Mouse (Mus musculus): Measurements from ENCODE around the gene Olfr457. TPM values are rescaled to one million over a fixed set of nuclear protein-coding genes. Genes with fewer than 3 reads are reported as not detected.

Olfr457 gene
- polyA plus RNA-seq, 1 experiment from 2014 or later = 0.04 TPM

Other genes starting within 250 kb of the Olfr457 start
- 27.4 and 27.7 TPM in 2 replicates for gene Gstk1, start 230.4 kb downstream of the Olfr457 start, polyA plus RNA-seq (2015; fragmentation: Nextera tagmentation; extraction: Ambion mirVana)
- 19.5 and 22.9 TPM in 2 replicates for gene Tmem139, start 214.4 kb downstream of the Olfr457 start, polyA plus RNA-seq (2015; fragmentation: Nextera tagmentation; extraction: Ambion mirVana)
- gene Casp2, start 211.3 kb downstream of the Olfr457 start, polyA plus RNA-seq (2015; fragmentation: Nextera tagmentation; extraction: Ambion mirVana) = 39.5 and 39.9 TPM in 2 replicates
- gene Clcn1, start 189.7 kb downstream of the Olfr457 start, polyA plus RNA-seq (2015; fragmentation: Nextera tagmentation; extraction: Ambion mirVana) = 0.20 and 0.23 TPM in 2 replicates
- gene Fam131b, start 151.7 kb downstream of the Olfr457 start, polyA plus RNA-seq (2015; fragmentation: Nextera tagmentation; extraction: Ambion mirVana) = 0.12 and 0.21 TPM in 2 replicates
- 83.5 and 86.5 TPM in 2 replicates for gene Zyx, start 126.7 kb downstream of the Olfr457 start, polyA plus RNA-seq (2015; fragmentation: Nextera tagmentation; extraction: Ambion mirVana)
- gene Epha1, start 103.1 kb downstream of the Olfr457 start, polyA plus RNA-seq (2015; fragmentation: Nextera tagmentation; extraction: Ambion mirVana) = 10.0 and 11.3 TPM in 2 replicates
- not detected in 2 replicates for gene Tas2r143, start 76.1 kb downstream of the Olfr457 start, polyA plus RNA-seq (2015; fragmentation: Nextera tagmentation; extraction: Ambion mirVana)
- not detected in 2 replicates for gene Tas2r135, start 70.9 kb downstream of the Olfr457 start, polyA plus RNA-seq (2015; fragmentation: Nextera tagmentation; extraction: Ambion mirVana)
- gene Tas2r126, start 41.8 kb downstream of the Olfr457 start, polyA plus RNA-seq (2015; fragmentation: Nextera tagmentation; extraction: Ambion mirVana) = not detected in 2 replicates
- gene Olfr458, start 11.1 kb downstream of the Olfr457 start, polyA plus RNA-seq (2015; fragmentation: Nextera tagmentation; extraction: Ambion mirVana) = not detected in 2 replicates
- not detected in 2 replicates for gene Olfr456, start 10.9 kb upstream of the Olfr457 start, polyA plus RNA-seq (2015; fragmentation: Nextera tagmentation; extraction: Ambion mirVana)
- not detected in 2 replicates for gene Olfr455, start 71.3 kb upstream of the Olfr457 start, polyA plus RNA-seq (2015; fragmentation: Nextera tagmentation; extraction: Ambion mirVana)
- not detected in 2 replicates for gene Tcaf3, start 121.4 kb upstream of the Olfr457 start, polyA plus RNA-seq (2015; fragmentation: Nextera tagmentation; extraction: Ambion mirVana)
- gene Tcaf2, start 168.9 kb upstream of the Olfr457 start, polyA plus RNA-seq (2015; fragmentation: Nextera tagmentation; extraction: Ambion mirVana) = 5.4 and 5.6 TPM in 2 replicates
- 40.8 and 44.6 TPM in 2 replicates for gene Tcaf1, start 233.8 kb upstream of the Olfr457 start, polyA plus RNA-seq (2015; fragmentation: Nextera tagmentation; extraction: Ambion mirVana)